Mouse (Mus musculus) urinary bladder, postnatal 10 days (tissue): ENCODE data around the gene Lkaaear1.

Experiments used
- DNase-seq: peaks from one replicate; pipeline ENCODE4 v3.0.0; 2022; ENCODE audit warnings: low spot score

Lkaaear1 gene

GRCm38 (mm10) chr2:181698241-181698640 lies at the start of gene Lkaaear1:
Lkaaear1 (minus strand) TSS chr2:181698442.
- no peak for DNase-seq

- no peak for DNase-seq
These were observed 31.8 kb upstream of the Lkaaear1 start for GRCm38 (mm10) chr2:181730051-181730450.

- no peak for DNase-seq
These were observed 29.5 kb upstream of the Lkaaear1 start for GRCm38 (mm10) chr2:181727659-181728262.

GRCm38 (mm10) chr2:181722213-181722612 lies 24.0 kb upstream of the Lkaaear1 start:
- DNase-seq: no peak

GRCm38 (mm10) chr2:181721200-181721599 lies 23.0 kb upstream of the Lkaaear1 start:
- DNase-seq: no peak

GRCm38 (mm10) chr2:181720061-181720460 lies 21.8 kb upstream of the Lkaaear1 start:
- no peak for DNase-seq

- no peak for DNase-seq
These were observed 18.7 kb upstream of the Lkaaear1 start for GRCm38 (mm10) chr2:181716991-181717390.

GRCm38 (mm10) chr2:181715382-181715781 lies 17.1 kb upstream of the Lkaaear1 start:
- no peak for DNase-seq

GRCm38 (mm10) chr2:181714903-181715326 lies 16.7 kb upstream of the Lkaaear1 start, which contains the start of gene Oprl1:
Oprl1 (plus strand) TSS chr2:181715016.
- DNase-seq: no peak

GRCm38 (mm10) chr2:181713749-181714148 lies 15.5 kb upstream of the Lkaaear1 start:
- DNase-seq: no peak

- DNase-seq: no peak
These were observed 8.4 kb upstream of the Lkaaear1 start for GRCm38 (mm10) chr2:181706668-181707067.

- no peak for DNase-seq
These were observed 1.3 kb downstream of the Lkaaear1 start for GRCm38 (mm10) chr2:181696801-181697420.

- DNase-seq: no peak
These were observed 2.5 kb downstream of the Lkaaear1 start for GRCm38 (mm10) chr2:181695776-181696175.

GRCm38 (mm10) chr2:181694581-181694980 lies 3.7 kb downstream of the Lkaaear1 start:
- no peak for DNase-seq

GRCm38 (mm10) chr2:181693339-181694280 lies 4.6 kb downstream of the Lkaaear1 start, which contains the start of gene Rgs19:
Rgs19 (minus strand) TSS chr2:181693977.
- no peak for DNase-seq

- no peak for DNase-seq
These were observed 5.9 kb downstream of the Lkaaear1 start for GRCm38 (mm10) chr2:181692304-181692703.

GRCm38 (mm10) chr2:181691571-181691970 lies 6.7 kb downstream of the Lkaaear1 start:
- no peak for DNase-seq

GRCm38 (mm10) chr2:181691083-181691482 lies 7.2 kb downstream of the Lkaaear1 start:
- DNase-seq: no peak

GRCm38 (mm10) chr2:181689466-181690160 lies 8.6 kb downstream of the Lkaaear1 start:
- no peak for DNase-seq

GRCm38 (mm10) chr2:181687586-181687985 lies 10.7 kb downstream of the Lkaaear1 start:
- DNase-seq: no peak

- no peak for DNase-seq
These were observed 12.6 kb downstream of the Lkaaear1 start for GRCm38 (mm10) chr2:181685686-181686085.

GRCm38 (mm10) chr2:181684713-181685112 lies 13.5 kb downstream of the Lkaaear1 start:
- no peak for DNase-seq
